Mouse (Mus musculus) bone marrow, adult 2 months (tissue): ENCODE measurements around the gene Trmt5. TPM values are rescaled to one million over a fixed set of nuclear protein-coding genes. Genes with fewer than 3 reads are reported as not detected.

ENCODE experiments used
- H3K27ac ChIP-seq: fragments of 200-500 bp; 2 replicates; pipeline ENCODE4 v1.5.1; 2012; ENCODE audit warnings: low read depth, mild to moderate bottlenecking, control low read depth, inconsistent platforms, low read length; ENCODE audit not compliant: control insufficient read depth, poor library complexity, insufficient read depth
- H3K4me1 ChIP-seq: fragments of 200-500 bp; 2 replicates; pipeline ENCODE4 v1.6.1; 2011; ENCODE audit warnings: low read length; ENCODE audit not compliant: control insufficient read depth, insufficient read depth
- H3K4me3 ChIP-seq: fragments of 200-500 bp; replicated peaks from 2 replicates; pipeline ENCODE3; 2011; ENCODE audit warnings: mild to moderate bottlenecking, low read depth, low read length, control low read depth; ENCODE audit not compliant: control insufficient read depth
- CTCF ChIP-seq: fragments of 200-500 bp; IDR thresholded peaks from 2 replicates; pipeline ENCODE4 v1.5.1; 2011; ENCODE audit warnings: low read length, control low read depth; ENCODE audit not compliant: control insufficient read depth, insufficient read depth
- POLR2A ChIP-seq: fragments of 200-500 bp; IDR thresholded peaks from 2 replicates; pipeline ENCODE4 v1.6.1; 2011; ENCODE audit warnings: low read depth, mild to moderate bottlenecking, control low read depth, low read length, borderline replicate concordance; ENCODE audit not compliant: control insufficient read depth
- WGBS: fragments of 180-500 bp; shearing (Covaris S2); methylation state at CpG from one replicate; pipeline ENCODE4 v1.1.7; 2018; 5-methylcytosine and 5-hydroxymethylcytosine counted together
- polyA plus RNA-seq: library from polyadenylated mRNA; stranded (reverse); fragments of >200 nt; gene quantifications from 2 replicates; pipeline ENCODE4 v1.2.4, GENCODE M21; 2011; ENCODE audit warnings: low replicate concordance; ENCODE audit not compliant: missing spikeins, insufficient read depth, insufficient read length

Gene Trmt5
- polyA plus RNA-seq, 1 experiment = 13.1 TPM

GRCm38 (mm10) chr12:73295505-73296140, 9.1 kb upstream of the Trmt5 start:
- TF ChIP-seq POLR2A (no peak), CTCF (no peak)
- Histone ChIP-seq H3K4me3 (no peak overlapping the region), H3K4me1 (no peaks in the 10 kb centered on the region), H3K27ac (no peak overlapping the region)
- WGBS = 82% methylated on average over 11 of the region's 11 CpGs

GRCm38 (mm10) chr12:73294884-73295283, 8.4 kb upstream of the Trmt5 start:
- no peaks in the 10 kb centered on the region for H3K4me1 ChIP-seq
- no peak overlapping the region for H3K4me3 ChIP-seq
- H3K27ac ChIP-seq = no peak overlapping the region
- no peak for TF ChIP-seq CTCF
- no peak for TF ChIP-seq POLR2A

- Histone ChIP-seq H3K27ac (no peak overlapping the region), H3K4me1 (no peaks in the 10 kb centered on the region; the same call in 1 of the 2 replicates), H3K4me3 (no peak overlapping the region)
- 82% methylated on average over 3 of the region's 3 CpGs for WGBS
- no peak for TF ChIP-seq CTCF
- no peak for TF ChIP-seq POLR2A
Measured at GRCm38 (mm10) chr12:73288626-73289025, 2.1 kb upstream of the Trmt5 start.

GRCm38 (mm10) chr12:73287609-73288008, 1.1 kb upstream of the Trmt5 start:
- Histone ChIP-seq H3K27ac (no peak overlapping the region), H3K4me3 (no peak overlapping the region), H3K4me1 (no peaks in the 10 kb centered on the region; the same call in 1 of the 2 replicates)
- 66% methylated on average over 8 of the region's 8 CpGs for WGBS
- TF ChIP-seq CTCF (no peak), POLR2A (no peak)

GRCm38 (mm10) chr12:73274921-73275320, 11.6 kb downstream of the Trmt5 start:
- H3K4me1 ChIP-seq = no peaks in the 10 kb centered on the region
- H3K27ac ChIP-seq = no peak overlapping the region
- 88% methylated on average over 3 of the region's 3 CpGs for WGBS
- TF ChIP-seq POLR2A (no peak), CTCF (no peak)
- no peak overlapping the region for H3K4me3 ChIP-seq

DNA sequence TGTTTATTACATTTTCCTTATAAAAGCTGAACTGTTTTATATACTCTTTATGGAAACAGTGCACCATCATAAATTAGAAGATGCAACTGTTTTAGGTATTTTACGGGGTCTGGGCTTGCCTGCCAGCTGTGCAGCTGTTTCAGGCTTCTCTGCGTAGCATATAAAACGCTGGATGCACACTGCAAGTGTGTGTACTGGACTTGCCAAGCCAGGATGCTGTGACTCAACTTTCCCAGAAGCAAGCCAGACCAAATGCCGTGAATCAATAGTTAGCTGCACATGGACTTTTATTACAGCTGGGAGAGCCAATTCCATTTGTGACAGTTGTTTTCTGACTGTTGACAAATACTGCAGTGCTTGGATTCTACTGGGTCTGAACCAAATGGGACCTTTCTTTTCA, 16.6 kb downstream of the Trmt5 start:
- Histone ChIP-seq H3K4me1 (no peaks in the 10 kb centered on the region), H3K4me3 (no peak overlapping the region), H3K27ac (no peak overlapping the region)
- 91% methylated on average over 4 of the region's 4 CpGs for WGBS
- TF ChIP-seq CTCF (no peak), POLR2A (no peak)

- WGBS = 88% methylated on average over 3 of the region's 3 CpGs
- no peak overlapping the region for H3K4me3 ChIP-seq
- TF ChIP-seq CTCF (no peak), POLR2A (no peak)
- no peak overlapping the region for H3K27ac ChIP-seq
- H3K4me1 ChIP-seq = no peaks in the 10 kb centered on the region
Measured at GRCm38 (mm10) chr12:73269531-73269930, 17.0 kb downstream of the Trmt5 start.

DNA sequence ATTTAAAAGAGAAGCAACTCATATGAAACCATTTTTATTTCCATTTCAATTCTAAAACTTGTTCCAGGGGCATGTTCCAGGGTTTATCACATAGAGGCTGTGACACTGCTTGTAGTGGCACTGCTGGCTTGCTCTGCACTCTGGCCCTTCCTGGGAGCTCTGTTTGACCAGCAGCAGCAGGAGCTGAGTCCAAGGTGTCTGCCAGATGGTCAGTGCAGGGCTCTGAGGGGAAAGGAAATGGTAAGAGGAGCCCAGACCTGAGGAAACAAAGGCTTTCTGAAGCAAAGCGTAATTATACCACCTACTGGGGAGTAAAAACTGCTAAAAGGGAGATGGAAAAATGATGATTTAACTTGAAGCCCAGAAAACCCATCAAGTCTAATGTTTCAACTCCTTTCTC, 18.0 kb downstream of the Trmt5 start:
- no peaks in the 10 kb centered on the region for H3K4me1 ChIP-seq
- 84% methylated on average over 1 of the region's 1 CpGs for WGBS
- H3K27ac ChIP-seq = no peak overlapping the region
- no peak overlapping the region for H3K4me3 ChIP-seq
- TF ChIP-seq CTCF (no peak), POLR2A (no peak)

GRCm38 (mm10) chr12:73266597-73266996, 19.9 kb downstream of the Trmt5 start:
- Histone ChIP-seq H3K27ac (no peak overlapping the region), H3K4me3 (no peak overlapping the region), H3K4me1 (no peaks in the 10 kb centered on the region)
- 65% methylated on average over 1 of the region's 1 CpGs for WGBS
- TF ChIP-seq POLR2A (no peak), CTCF (no peak)
